Mouse (Mus musculus) small intestine, adult 2 months (tissue): Measurements from ENCODE around the gene Zfp715.

ENCODE experiments used
- CTCF ChIP-seq: fragments of 200-500 bp; IDR thresholded peaks from 2 replicates; pipeline ENCODE4 v1.5.1; 2012; ENCODE audit warnings: low read depth, mild to moderate bottlenecking, control low read depth, inconsistent platforms, low read length, moderate library complexity, mixed read lengths; ENCODE audit not compliant: insufficient replicate concordance, insufficient read length; ENCODE audit errors: extremely low read depth
- POLR2A ChIP-seq: fragments of 200-500 bp; IDR thresholded peaks from 2 replicates; pipeline ENCODE4 v1.6.1; 2012; ENCODE audit warnings: low read depth, mild to moderate bottlenecking, control low read depth, inconsistent platforms, low read length, moderate library complexity

- TF ChIP-seq CTCF = no peak
- TF ChIP-seq POLR2A = no peak
Observed at GRCm38 (mm10) chr7:43343191-43343590, 30.1 kb upstream of the Zfp715 start.
